In the genomic region with DNA sequence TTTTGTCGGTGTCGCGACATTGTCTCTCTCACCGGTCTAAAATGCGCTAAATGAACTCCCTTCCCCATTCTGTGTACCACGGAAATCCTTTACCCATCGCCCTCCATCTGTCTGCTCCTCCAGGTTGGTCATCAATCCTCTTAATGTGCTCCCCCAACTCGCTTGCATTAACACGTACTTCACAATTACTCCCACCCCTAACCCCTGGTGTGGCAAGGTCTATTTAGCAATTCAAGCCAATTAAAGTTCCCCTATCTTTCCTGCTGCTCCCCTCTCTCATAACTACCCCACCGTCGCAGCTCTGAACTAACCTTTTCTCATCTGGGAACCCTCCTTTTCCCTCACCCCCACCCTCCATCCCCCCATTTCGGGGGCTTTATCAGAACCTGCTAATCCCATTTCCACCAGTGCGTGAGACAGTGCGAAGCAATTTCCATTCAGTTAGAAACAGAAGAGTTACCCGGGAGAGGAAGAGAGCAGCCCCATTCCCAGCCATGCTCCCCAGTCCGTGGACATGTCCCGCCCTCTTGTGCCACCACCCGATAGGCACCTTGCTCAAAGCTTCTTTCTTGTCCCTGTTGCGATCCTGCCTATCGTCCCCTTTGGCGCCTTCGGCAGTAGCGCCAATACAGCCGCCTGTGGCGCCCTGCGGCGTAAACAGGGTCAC, we compare ENCODE assay signal across 8 mouse cellular contexts. TPM values are rescaled to one million over a fixed set of nuclear protein-coding genes. Genes with fewer than 3 reads are reported as not detected.
A peak's percentile ranks its signal among the peaks of the same experiment; 100 is the strongest.
DNase-seq lines count a peak whose midpoint lies in the region; ATAC-seq and TF ChIP-seq lines count a peak whose summit lies in the region.

No protein-coding gene starts in this region.

- H3K4me2 ChIP-seq in kidney, postnatal 0 days (ENCODE audit: low read length): peak overlapping the region; percentile 66
- peak overlapping the region; percentile 60 for H3K4me2 ChIP-seq in hindbrain, embryonic 14.5 days (replicated peaks)
- H3K4me2 ChIP-seq in midbrain, embryonic 13.5 days (replicated peaks): peak overlapping the region; percentile 59

- H3K4me1 ChIP-seq in kidney, postnatal 0 days (replicated peaks; ENCODE audit: insufficient read depth, low read length): no peaks in the 10 kb centered on the region
- H3K4me1 ChIP-seq in embryonic facial prominence, embryonic 10.5 days: no peaks in the 10 kb centered on the region
- no peaks in the 10 kb centered on the region; the same call in 1 of the 2 replicates for H3K4me1 ChIP-seq in hindbrain, embryonic 14.5 days (replicated peaks; ENCODE audit: control insufficient read depth, insufficient read depth, low read length)
- H3K4me1 ChIP-seq in midbrain, embryonic 13.5 days (replicated peaks): 0 out of 2 replicates have a peak, but pooled peaks cover 6% of the 10 kb centered on the region

- ATAC-seq in kidney, postnatal 0 days (replicated peaks; ENCODE audit: low FRiP score, low read depth): peak; percentile 78
- peak; percentile 80 for ATAC-seq in hindbrain, embryonic 14.5 days (ENCODE audit: low FRiP score)
- ATAC-seq in midbrain, embryonic 13.5 days: peak; percentile 92

- TF ChIP-seq CTCF in kidney, postnatal 0 days (IDR thresholded peaks at IDR 0.05; ENCODE audit: low read depth): no peak

- H3K27me3 ChIP-seq in kidney, postnatal 0 days (ENCODE audit: insufficient read depth, low read length): no peaks in the 10 kb centered on the region
- H3K27me3 ChIP-seq in embryonic facial prominence, embryonic 10.5 days (replicated peaks; ENCODE audit: low read depth, poor library complexity, severe bottlenecking): no peaks in the 10 kb centered on the region
- H3K27me3 ChIP-seq in hindbrain, embryonic 14.5 days (ENCODE audit: control insufficient read depth, insufficient read depth, low read length): no peaks in the 10 kb centered on the region
- H3K27me3 ChIP-seq in midbrain, embryonic 13.5 days: no peaks in the 10 kb centered on the region

- peak overlapping the region; percentile 69 for H3K9ac ChIP-seq in kidney, postnatal 0 days (ENCODE audit: low read depth, low read length)
- peak overlapping the region; percentile 61 for H3K9ac ChIP-seq in hindbrain, embryonic 14.5 days
- peak overlapping the region; percentile 71 for H3K9ac ChIP-seq in midbrain, embryonic 13.5 days (replicated peaks)

- 20% methylated on average over 27 of the region's 27 CpGs for WGBS in kidney, postnatal 0 days
- 16% methylated on average over 27 of the region's 27 CpGs for WGBS in embryonic facial prominence, embryonic 10.5 days
- WGBS in hindbrain, embryonic 14.5 days: 17% methylated on average over 27 of the region's 27 CpGs
- WGBS in midbrain, embryonic 13.5 days: 20% methylated on average over 26 of the region's 27 CpGs

- peak; percentile 4 for DNase-seq in kidney, postnatal 0 days (ENCODE audit: low spot score)
- no peak for DNase-seq in kidney, postnatal 10 days
- DNase-seq in embryonic facial prominence, embryonic 10.5 days (ENCODE audit: low spot score): no peak
- no peak for DNase-seq in hindbrain, embryonic 14.5 days (ENCODE audit: low spot score)
- DNase-seq in layer of hippocampus, adult 9-11 months: no peak
- no peak for DNase-seq in embryo, embryonic 11 days
- DNase-seq in left cerebral cortex, postnatal 10 days (ENCODE audit: extremely low spot score in 1 of 2, low spot score in 2 of 2): no peak

- peak overlapping the region; percentile 52 for H3K4me3 ChIP-seq in kidney, postnatal 0 days (replicated peaks; ENCODE audit: low read depth, low read length)
- peak overlapping the region; percentile 65 for H3K4me3 ChIP-seq in embryonic facial prominence, embryonic 10.5 days
- H3K4me3 ChIP-seq in hindbrain, embryonic 14.5 days (replicated peaks; ENCODE audit: low read length): peak overlapping the region; percentile 46
- H3K4me3 ChIP-seq in midbrain, embryonic 13.5 days (replicated peaks): peak overlapping the region; percentile 53

- H3K9me3 ChIP-seq in kidney, postnatal 0 days (replicated peaks; ENCODE audit: low read length): no peaks in the 10 kb centered on the region
- no peaks in the 10 kb centered on the region for H3K9me3 ChIP-seq in embryonic facial prominence, embryonic 10.5 days
- no peaks in the 10 kb centered on the region for H3K9me3 ChIP-seq in hindbrain, embryonic 14.5 days (ENCODE audit: control insufficient read depth, low read length)
- H3K9me3 ChIP-seq in midbrain, embryonic 13.5 days: no peaks in the 10 kb centered on the region

- H3K27ac ChIP-seq in kidney, postnatal 0 days: peak overlapping the region; percentile 85
- H3K27ac ChIP-seq in embryonic facial prominence, embryonic 10.5 days (replicated peaks): peak overlapping the region; percentile 83
- peak overlapping the region; percentile 86 for H3K27ac ChIP-seq in hindbrain, embryonic 14.5 days
- peak overlapping the region; percentile 83 for H3K27ac ChIP-seq in midbrain, embryonic 13.5 days

- no peaks in the 10 kb centered on the region for H3K36me3 ChIP-seq in kidney, postnatal 0 days (ENCODE audit: insufficient read depth, low read length)
- H3K36me3 ChIP-seq in embryonic facial prominence, embryonic 10.5 days (replicated peaks): peaks cover 12% of the 10 kb centered on the region
- no peaks in the 10 kb centered on the region for H3K36me3 ChIP-seq in hindbrain, embryonic 14.5 days (replicated peaks; ENCODE audit: control insufficient read depth, insufficient read depth)
- H3K36me3 ChIP-seq in midbrain, embryonic 13.5 days: no peaks in the 10 kb centered on the region; the same call in 1 of the 2 replicates

- intact Hi-C loops in left cerebral cortex, postnatal 10 days (cut with DNase I): no loop called here

RNA-seq across cellular contexts. Expression of a gene that starts 0.5 kb away (rescaled TPM):
- polyA plus RNA-seq in kidney, postnatal 0 days (2015; fragmentation: Nextera tagmentation; extraction: Ambion mirVana): 17.2 TPM in 2 replicates
- polyA plus RNA-seq in embryonic facial prominence, embryonic 10.5 days (2016; fragmentation: Nextera tagmentation; extraction: Ambion mirVana): 17.2 and 19.0 TPM in 2 replicates
- polyA plus RNA-seq in hindbrain, embryonic 14.5 days (2014; fragmentation: Nextera tagmentation; extraction: Ambion mirVana): 20.6 and 23.4 TPM in 2 replicates
- polyA plus RNA-seq in midbrain, embryonic 13.5 days (2015; fragmentation: Nextera tagmentation; extraction: Ambion mirVana): 35.8 and 37.2 TPM in 2 replicates
- total RNA-seq in left cerebral cortex, postnatal 10 days (2021): 10 to 100 TPM; 17.0 to 18.4 TPM

RNA-seq across cellular contexts. Expression of a gene that starts 16.9 kb away (rescaled TPM):
- polyA plus RNA-seq in kidney, postnatal 0 days (2015; fragmentation: Nextera tagmentation; extraction: Ambion mirVana): 12.1 and 12.8 TPM in 2 replicates
- 17.2 and 18.3 TPM in 2 replicates for polyA plus RNA-seq in embryonic facial prominence, embryonic 10.5 days (2016; fragmentation: Nextera tagmentation; extraction: Ambion mirVana)
- 23.5 and 23.8 TPM in 2 replicates for polyA plus RNA-seq in hindbrain, embryonic 14.5 days (2014; fragmentation: Nextera tagmentation; extraction: Ambion mirVana)
- polyA plus RNA-seq in midbrain, embryonic 13.5 days (2015; fragmentation: Nextera tagmentation; extraction: Ambion mirVana): 23.7 and 26.3 TPM in 2 replicates
- total RNA-seq in left cerebral cortex, postnatal 10 days (2021): 10 to 100 TPM; 15.7 to 21.9 TPM

RNA-seq across cellular contexts. Expression of a gene that starts 24.5 kb away (rescaled TPM):
- polyA plus RNA-seq in kidney, postnatal 0 days (2015; fragmentation: Nextera tagmentation; extraction: Ambion mirVana): 703 and 903 TPM in 2 replicates
- 474 and 495 TPM in 2 replicates for polyA plus RNA-seq in embryonic facial prominence, embryonic 10.5 days (2016; fragmentation: Nextera tagmentation; extraction: Ambion mirVana)
- 293 and 367 TPM in 2 replicates for polyA plus RNA-seq in hindbrain, embryonic 14.5 days (2014; fragmentation: Nextera tagmentation; extraction: Ambion mirVana)
- polyA plus RNA-seq in midbrain, embryonic 13.5 days (2015; fragmentation: Nextera tagmentation; extraction: Ambion mirVana): 354 and 378 TPM in 2 replicates
- total RNA-seq in left cerebral cortex, postnatal 10 days (2021): 100 to 1,000 TPM; 416 to 428 TPM

RNA-seq across cellular contexts. Expression of a gene that starts 59.0 kb away (rescaled TPM):
- not detected in 2 replicates for polyA plus RNA-seq in kidney, postnatal 0 days (2015; fragmentation: Nextera tagmentation; extraction: Ambion mirVana)
- 0.14 TPM in 1 of 2 replicates, not detected in the other for polyA plus RNA-seq in embryonic facial prominence, embryonic 10.5 days (2016; fragmentation: Nextera tagmentation; extraction: Ambion mirVana)
- polyA plus RNA-seq in hindbrain, embryonic 14.5 days (2014; fragmentation: Nextera tagmentation; extraction: Ambion mirVana): 0.14 and 0.35 TPM in 2 replicates
- 0.14 and 0.42 TPM in 2 replicates for polyA plus RNA-seq in midbrain, embryonic 13.5 days (2015; fragmentation: Nextera tagmentation; extraction: Ambion mirVana)
- total RNA-seq in left cerebral cortex, postnatal 10 days (2021): not detected
